Mouse (Mus musculus): Measurements from ENCODE around the gene Cep295.

- no peak for TF ChIP-seq POLR2A (IDR thresholded peaks at IDR 0.05; ENCODE audit: low read depth, low read length)
- TF ChIP-seq CTCF (IDR thresholded peaks at IDR 0.05; ENCODE audit: extremely low read depth, insufficient read depth, insufficient read length, insufficient replicate concordance): no peak
These were observed 7.3 kb upstream of the Cep295 start for GRCm38 (mm10) chr9:15364843-15365242.
